Comparison of ENCODE assay signal across 8 mouse cellular contexts in genomic region chr7:35234361-35235245, GRCm38 (mm10). TPM values are rescaled to one million over a fixed set of nuclear protein-coding genes. Genes with fewer than 3 reads are reported as not detected.
DNase-seq lines count a peak whose midpoint lies in the region; ATAC-seq lines count a peak whose summit lies in the region.

No protein-coding gene starts in this region.

- H3K9ac ChIP-seq in lung, embryonic 16.5 days (ENCODE audit: low read length) = peak overlapping the region; percentile 76

- ATAC-seq in hematopoietic stem cell, adult 5-6 weeks (replicated peaks in 1 of 2; ENCODE audit: insufficient read depth in 1 of 2, low FRiP score in 2 of 2, low TSS enrichment in 1 of 2, low read depth in 1 of 2, poor library complexity in 2 of 2, severe bottlenecking in 2 of 2) = peak; percentile 90 to 91
- peak; percentile 97 for ATAC-seq in lung, embryonic 16.5 days (ENCODE audit: low read depth)

- peak overlapping the region; percentile 69 for H3K4me2 ChIP-seq in lung, embryonic 16.5 days (ENCODE audit: low read depth, low read length)

- DNase-seq in MEL-GATA-1-ER (ENCODE audit: extremely low read depth, low read depth) = peak; percentile 89
- DNase-seq in cerebellum, adult 8-10 months = peak; percentile 99
- DNase-seq in forelimb bud, embryonic 11.5 days (ENCODE audit: low read depth, low spot score) = peak; percentile 98
- DNase-seq in layer of hippocampus, adult 9-10 months (ENCODE audit: low spot score) = peak; percentile 100
- DNase-seq in ovary, postnatal 10 days (ENCODE audit: low spot score) = peak; percentile 99
- peak; percentile 95 to 99 for DNase-seq in thymus, postnatal 10 days (ENCODE audit: low spot score in 2 of 2)

- under 1% methylated on average over 45 of the region's 45 CpGs for WGBS in lung, embryonic 16.5 days

- H3K4me1 ChIP-seq in lung, embryonic 16.5 days (replicated peaks; ENCODE audit: control insufficient read depth, insufficient read depth, low read length) = peaks cover 13% of the 10 kb centered on the region

- H3K27ac ChIP-seq in lung, embryonic 16.5 days (ENCODE audit: low read length) = peak overlapping the region; percentile 98

- H3K9me3 ChIP-seq in lung, embryonic 16.5 days (ENCODE audit: control insufficient read depth, low read length) = peaks cover 4% of the 10 kb centered on the region

- H3K27me3 ChIP-seq in lung, embryonic 16.5 days (ENCODE audit: control insufficient read depth, insufficient read depth, low read depth, low read length) = no peaks in the 10 kb centered on the region

- no peaks in the 10 kb centered on the region for H3K36me3 ChIP-seq in lung, embryonic 16.5 days (ENCODE audit: control insufficient read depth, insufficient read depth, low read length)

- peak overlapping the region; percentile 75 for H3K4me3 ChIP-seq in lung, embryonic 16.5 days (ENCODE audit: low read length)

RNA-seq across cellular contexts. Expression of gene Lrp3, which starts 19.3 kb away (rescaled TPM):
- total RNA-seq in hematopoietic stem cell, adult 5-6 weeks (2017) = not detected in 2 replicates
- polyA plus RNA-seq in lung, embryonic 16.5 days (2015; fragmentation: Nextera tagmentation; extraction: Ambion mirVana) = 5.9 and 6.7 TPM in 2 replicates

RNA-seq across cellular contexts. Expression of gene Slc7a10, which starts 48.4 kb away (rescaled TPM):
- total RNA-seq in hematopoietic stem cell, adult 5-6 weeks (2017) = not detected in 2 replicates
- 5.3 and 6.2 TPM in 2 replicates for polyA plus RNA-seq in lung, embryonic 16.5 days (2015; fragmentation: Nextera tagmentation; extraction: Ambion mirVana)

Comparison
In these comparisons a context has a peak if more than half of its experiments do, and no peak if none do; other contexts are left out.
1. Peak in every context shown above with its lines: DNase-seq, ATAC-seq, H3K4me3 ChIP-seq and H3K27ac ChIP-seq.